Mouse (Mus musculus): Measurements from ENCODE around the gene Susd1. TPM values are rescaled to one million over a fixed set of nuclear protein-coding genes. Genes with fewer than 3 reads are reported as not detected.

Susd1 gene
- polyA plus RNA-seq, 1 experiment from 2014 or later, result 1.2 TPM

DNA sequence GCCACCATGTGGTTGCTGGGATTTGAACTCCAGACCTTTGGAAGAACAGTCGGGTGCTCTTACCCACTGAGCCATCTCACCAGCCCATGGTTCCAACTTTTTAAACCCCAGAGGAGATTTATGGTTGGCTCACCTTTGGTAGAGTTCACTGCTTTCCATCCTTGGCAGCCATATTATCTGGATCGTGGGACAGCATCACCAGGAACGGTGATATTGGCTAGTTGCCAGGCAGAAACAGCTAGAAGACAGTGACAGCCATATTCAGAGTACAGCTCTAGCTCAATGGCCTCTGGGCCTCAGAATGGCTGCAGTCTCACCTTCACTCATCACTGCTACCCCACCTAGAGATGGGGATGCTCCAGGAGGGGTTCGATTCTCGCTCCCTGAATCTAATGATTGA, 159.3 kb downstream of the Susd1 start:
- DNase-seq (ENCODE audit: low spot score), result no peak
- 86% methylated on average over 5 of the region's 5 CpGs for WGBS
- ATAC-seq (ENCODE audit: low FRiP score), result no peak

DNA sequence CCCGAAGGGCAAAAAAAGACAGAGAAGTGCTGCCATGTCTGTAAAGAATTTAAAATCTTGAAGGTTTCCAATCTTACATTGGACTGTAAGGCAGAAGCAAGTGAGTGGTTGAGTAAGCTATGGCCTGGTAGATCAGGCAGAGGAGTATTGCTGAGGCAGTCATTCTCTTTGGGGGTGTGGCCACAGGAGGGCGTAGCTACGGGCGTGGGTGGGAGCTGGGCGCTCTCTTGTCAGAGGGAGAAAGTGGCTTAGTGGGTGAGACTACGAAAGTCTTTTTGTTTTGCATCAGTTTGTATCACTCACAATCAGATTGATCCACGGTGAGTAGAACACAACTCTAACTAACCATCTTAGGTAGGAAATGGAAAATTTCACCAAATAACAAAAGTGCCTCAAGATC, 160.0 kb downstream of the Susd1 start:
- Histone ChIP-seq H3K27ac (no peak overlapping the region), H3K9ac (no peak overlapping the region)
- 88% methylated on average over 7 of the region's 7 CpGs for WGBS

More for the DNA sequence above, 159.3 kb downstream of the Susd1 start:
- Histone ChIP-seq H3K4me3 (replicated peaks; ENCODE audit: low read length) (no peak overlapping the region), H3K9me3 (ENCODE audit: control insufficient read depth, low read length) (no peaks in the 10 kb centered on the region), H3K4me2 (replicated peaks) (no peak overlapping the region), H3K9ac (no peak overlapping the region), H3K27me3 (ENCODE audit: control insufficient read depth, insufficient read depth, low read length) (no peaks in the 10 kb centered on the region), H3K36me3 (replicated peaks; ENCODE audit: control insufficient read depth, insufficient read depth) (no peaks in the 10 kb centered on the region), H3K4me1 (replicated peaks; ENCODE audit: control insufficient read depth, insufficient read depth, low read length) (no peaks in the 10 kb centered on the region), H3K27ac (no peak overlapping the region)

DNA sequence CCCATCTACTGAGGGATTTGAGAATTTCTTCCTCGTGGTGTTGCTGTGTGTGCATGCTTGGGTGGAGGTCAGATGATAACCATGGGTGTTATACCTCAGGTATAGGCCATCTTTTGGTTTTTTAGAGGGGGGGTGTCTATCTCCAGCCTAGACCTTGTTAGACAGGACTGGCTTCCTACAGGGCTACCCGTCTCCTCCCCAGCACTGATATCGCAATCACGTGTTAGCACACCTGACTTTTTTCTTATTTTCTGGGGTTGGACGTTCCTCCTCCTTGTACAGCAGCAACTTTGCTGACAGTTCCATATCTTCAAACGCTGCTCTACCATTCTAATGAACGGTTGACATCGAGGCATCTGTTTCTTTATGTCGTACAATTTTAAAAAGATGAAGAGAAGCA, 160.5 kb downstream of the Susd1 start:
- no peaks in the 10 kb centered on the region for H3K27me3 ChIP-seq (ENCODE audit: control insufficient read depth, insufficient read depth, low read length)
- H3K9me3 ChIP-seq (ENCODE audit: control insufficient read depth, low read length), result no peaks in the 10 kb centered on the region
- DNase-seq (ENCODE audit: low spot score) (no peak), ATAC-seq (ENCODE audit: low FRiP score) (no peak)
- WGBS, result 97% methylated on average over 9 of the region's 9 CpGs
- H3K4me1 ChIP-seq (replicated peaks; ENCODE audit: control insufficient read depth, insufficient read depth, low read length), result no peaks in the 10 kb centered on the region
- H3K9ac ChIP-seq, result no peak overlapping the region
- no peak overlapping the region for H3K4me2 ChIP-seq (replicated peaks)
- H3K4me3 ChIP-seq (replicated peaks; ENCODE audit: low read length), result no peak overlapping the region
- no peaks in the 10 kb centered on the region for H3K36me3 ChIP-seq (replicated peaks; ENCODE audit: control insufficient read depth, insufficient read depth)
- no peak overlapping the region for H3K27ac ChIP-seq

More for the DNA sequence above, 160.0 kb downstream of the Susd1 start:
- ATAC-seq (ENCODE audit: low FRiP score) (no peak), DNase-seq (ENCODE audit: low spot score) (no peak)
- Histone ChIP-seq H3K4me2 (replicated peaks) (no peak overlapping the region), H3K27me3 (ENCODE audit: control insufficient read depth, insufficient read depth, low read length) (no peaks in the 10 kb centered on the region), H3K9me3 (ENCODE audit: control insufficient read depth, low read length) (no peaks in the 10 kb centered on the region), H3K4me3 (replicated peaks; ENCODE audit: low read length) (no peak overlapping the region), H3K4me1 (replicated peaks; ENCODE audit: control insufficient read depth, insufficient read depth, low read length) (no peaks in the 10 kb centered on the region), H3K36me3 (replicated peaks; ENCODE audit: control insufficient read depth, insufficient read depth) (no peaks in the 10 kb centered on the region)

DNA sequence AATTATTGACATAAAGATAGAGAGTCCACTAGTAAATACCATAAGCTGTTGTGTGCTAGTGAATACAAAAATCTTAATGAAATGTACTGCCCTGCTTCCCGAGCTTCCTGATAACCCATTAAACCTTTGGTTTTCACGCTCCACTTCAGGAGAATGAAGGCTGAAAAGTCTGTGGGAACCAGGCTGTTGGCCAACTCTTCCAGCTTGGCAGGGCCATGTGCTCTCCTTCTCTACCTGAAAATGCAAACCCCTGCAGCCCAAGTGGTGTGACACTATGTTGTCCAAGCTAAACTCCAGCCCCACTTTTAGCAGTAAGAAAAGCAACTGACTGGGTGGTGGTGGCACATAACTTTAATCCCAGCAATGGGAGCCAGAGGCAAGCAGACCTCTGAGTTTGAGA, 162.5 kb downstream of the Susd1 start:
- ATAC-seq (ENCODE audit: low FRiP score), result no peak

DNA sequence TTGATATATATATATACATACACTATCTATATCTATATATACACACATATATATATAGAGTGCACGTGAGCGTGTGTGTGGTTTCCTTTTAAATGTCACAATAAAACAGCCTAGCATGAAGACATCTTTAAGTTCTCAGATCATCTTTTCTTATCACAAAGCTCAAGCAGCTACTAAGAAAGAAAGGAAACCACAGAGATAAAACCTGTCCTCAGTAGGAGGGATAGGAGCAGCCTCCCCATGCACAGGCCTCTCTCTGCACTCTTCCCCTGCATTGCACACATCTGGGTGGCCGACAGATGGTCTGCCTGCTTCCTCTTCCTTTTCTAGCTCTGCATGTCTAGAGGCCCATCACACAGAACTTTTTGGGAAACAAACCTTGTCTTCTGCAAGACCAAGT, 162.9 kb downstream of the Susd1 start:
- Histone ChIP-seq H3K9ac (no peak overlapping the region), H3K9me3 (ENCODE audit: control insufficient read depth, low read length) (no peaks in the 10 kb centered on the region), H3K27ac (no peak overlapping the region), H3K4me2 (replicated peaks) (no peak overlapping the region), H3K36me3 (replicated peaks; ENCODE audit: control insufficient read depth, insufficient read depth) (no peaks in the 10 kb centered on the region), H3K27me3 (ENCODE audit: control insufficient read depth, insufficient read depth, low read length) (no peaks in the 10 kb centered on the region), H3K4me3 (replicated peaks; ENCODE audit: low read length) (no peak overlapping the region), H3K4me1 (replicated peaks; ENCODE audit: control insufficient read depth, insufficient read depth, low read length) (no peaks in the 10 kb centered on the region)
- DNase-seq (ENCODE audit: low spot score) (no peak), ATAC-seq (ENCODE audit: low FRiP score) (no peak)
- 90% methylated on average over 3 of the region's 3 CpGs for WGBS

More for the DNA sequence above, 162.5 kb downstream of the Susd1 start:
- Histone ChIP-seq H3K4me1 (replicated peaks; ENCODE audit: control insufficient read depth, insufficient read depth, low read length) (no peaks in the 10 kb centered on the region), H3K27ac (no peak overlapping the region), H3K36me3 (replicated peaks; ENCODE audit: control insufficient read depth, insufficient read depth) (no peaks in the 10 kb centered on the region), H3K4me2 (replicated peaks) (no peak overlapping the region), H3K9me3 (ENCODE audit: control insufficient read depth, low read length) (no peaks in the 10 kb centered on the region), H3K27me3 (ENCODE audit: control insufficient read depth, insufficient read depth, low read length) (no peaks in the 10 kb centered on the region), H3K4me3 (replicated peaks; ENCODE audit: low read length) (no peak overlapping the region), H3K9ac (no peak overlapping the region)
- no peak for DNase-seq (ENCODE audit: low spot score)
- 79% methylated on average over 2 of the region's 2 CpGs for WGBS

DNA sequence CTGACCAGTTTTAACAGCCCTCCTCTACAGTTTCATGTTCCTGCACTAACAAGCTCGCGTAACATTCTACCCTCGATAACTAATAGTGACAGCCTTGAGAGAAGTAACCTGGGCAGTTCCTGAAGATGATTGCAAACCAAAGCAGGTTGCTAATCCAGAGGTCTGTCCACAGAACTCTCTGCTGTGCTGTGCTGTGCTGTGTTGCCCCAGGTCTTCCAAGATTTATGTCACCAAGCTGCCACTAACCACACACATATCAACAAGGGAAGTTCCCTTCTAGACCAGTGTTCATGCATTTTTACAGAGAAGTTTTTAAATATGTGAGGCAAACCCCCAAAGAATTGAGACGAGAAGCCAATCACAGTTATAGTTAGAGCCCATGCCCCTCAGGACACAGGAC, 164.3 kb downstream of the Susd1 start:
- H3K4me3 ChIP-seq (replicated peaks; ENCODE audit: low read length), result no peak overlapping the region
- H3K27me3 ChIP-seq (ENCODE audit: control insufficient read depth, insufficient read depth, low read length), result no peaks in the 10 kb centered on the region
- H3K27ac ChIP-seq, result no peak overlapping the region
- H3K36me3 ChIP-seq (replicated peaks; ENCODE audit: control insufficient read depth, insufficient read depth), result no peaks in the 10 kb centered on the region
- H3K9me3 ChIP-seq (ENCODE audit: control insufficient read depth, low read length), result no peaks in the 10 kb centered on the region
- H3K4me1 ChIP-seq (replicated peaks; ENCODE audit: control insufficient read depth, insufficient read depth, low read length), result no peaks in the 10 kb centered on the region
- ATAC-seq (ENCODE audit: low FRiP score) (no peak), DNase-seq (ENCODE audit: low spot score) (no peak)
- no peak overlapping the region for H3K4me2 ChIP-seq (replicated peaks)
- 89% methylated on average over 4 of the region's 4 CpGs for WGBS
- no peak overlapping the region for H3K9ac ChIP-seq

DNA sequence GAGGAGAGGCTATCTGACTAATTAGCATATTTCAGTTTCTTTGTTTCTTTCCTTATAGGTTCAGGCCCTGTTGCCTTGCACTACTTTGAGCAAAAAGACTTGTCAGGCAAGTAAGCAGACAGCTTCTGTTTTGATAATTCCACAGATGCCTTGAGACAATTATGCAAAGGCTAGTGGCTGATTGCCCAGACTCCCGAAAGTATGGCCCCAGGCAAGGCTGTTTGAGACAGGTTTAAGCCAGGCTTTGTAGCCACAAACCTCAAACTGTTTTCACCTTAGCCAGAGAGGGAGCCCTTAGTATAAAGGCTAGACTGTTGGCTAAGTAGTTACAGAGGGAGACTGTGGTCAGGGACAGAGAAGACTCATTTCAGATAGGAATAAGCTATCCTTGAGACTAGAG, 165.1 kb downstream of the Susd1 start:
- H3K27me3 ChIP-seq (ENCODE audit: control insufficient read depth, insufficient read depth, low read length), result no peaks in the 10 kb centered on the region
- no peaks in the 10 kb centered on the region for H3K4me1 ChIP-seq (replicated peaks; ENCODE audit: control insufficient read depth, insufficient read depth, low read length)
- no peaks in the 10 kb centered on the region for H3K9me3 ChIP-seq (ENCODE audit: control insufficient read depth, low read length)
- H3K36me3 ChIP-seq (replicated peaks; ENCODE audit: control insufficient read depth, insufficient read depth), result no peaks in the 10 kb centered on the region
- DNase-seq (ENCODE audit: low spot score) (no peak), ATAC-seq (ENCODE audit: low FRiP score) (no peak)
- WGBS, result 43% methylated on average over 1 of the region's 1 CpGs
- no peak overlapping the region for H3K4me3 ChIP-seq (replicated peaks; ENCODE audit: low read length)
- H3K27ac ChIP-seq, result no peak overlapping the region
- no peak overlapping the region for H3K9ac ChIP-seq
- H3K4me2 ChIP-seq (replicated peaks), result no peak overlapping the region

DNA sequence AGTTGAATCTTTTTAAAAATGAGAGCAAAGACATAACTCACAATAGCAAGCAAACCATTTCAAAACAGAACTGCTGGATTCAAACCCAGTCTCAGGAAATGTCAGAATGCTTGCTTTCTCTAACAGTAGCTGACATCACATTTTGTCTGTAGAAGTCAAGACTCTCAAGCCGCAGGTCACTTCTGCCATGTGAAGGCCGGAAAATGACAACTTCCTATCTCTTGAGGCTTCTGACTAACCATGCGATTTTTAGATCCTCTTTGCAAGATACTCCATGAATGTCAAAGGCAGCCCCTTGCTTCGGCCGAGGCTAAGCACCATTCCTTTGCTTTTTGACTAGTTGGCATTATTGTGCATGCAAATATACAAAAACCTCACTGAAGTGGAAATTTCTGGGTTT, 172.8 kb downstream of the Susd1 start:
- 89% methylated on average over 5 of the region's 5 CpGs for WGBS
- Histone ChIP-seq H3K27me3 (ENCODE audit: control insufficient read depth, insufficient read depth, low read length) (no peaks in the 10 kb centered on the region), H3K36me3 (replicated peaks; ENCODE audit: control insufficient read depth, insufficient read depth) (no peaks in the 10 kb centered on the region), H3K9me3 (ENCODE audit: control insufficient read depth, low read length) (no peaks in the 10 kb centered on the region), H3K27ac (no peak overlapping the region), H3K4me2 (replicated peaks) (no peak overlapping the region), H3K4me3 (replicated peaks; ENCODE audit: low read length) (no peak overlapping the region), H3K4me1 (replicated peaks; ENCODE audit: control insufficient read depth, insufficient read depth, low read length) (no peaks in the 10 kb centered on the region), H3K9ac (no peak overlapping the region)
- DNase-seq (ENCODE audit: low spot score), result no peak
- ATAC-seq (ENCODE audit: low FRiP score), result no peak

DNA sequence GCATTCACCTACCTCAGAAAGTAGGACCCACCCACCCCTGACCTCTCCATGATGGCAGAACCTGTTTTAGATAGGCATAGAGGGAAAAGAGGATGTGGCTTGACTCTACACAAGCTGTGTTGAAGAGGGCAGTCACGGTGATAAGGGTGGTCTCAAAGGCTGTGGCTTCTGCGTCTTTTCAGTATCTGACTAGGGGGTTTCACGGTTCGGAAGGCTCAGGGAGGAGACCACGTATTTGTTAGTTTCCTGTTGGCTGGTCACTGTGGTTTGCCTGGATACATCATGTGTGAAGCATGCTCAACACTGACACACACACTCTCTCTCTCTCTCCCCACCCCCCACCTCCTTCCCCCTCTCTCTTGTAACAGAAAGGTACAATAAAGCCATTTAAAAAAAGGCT, 173.3 kb downstream of the Susd1 start:
- H3K27me3 ChIP-seq (ENCODE audit: control insufficient read depth, insufficient read depth, low read length), result no peaks in the 10 kb centered on the region
- H3K27ac ChIP-seq, result no peak overlapping the region
- WGBS, result 84% methylated on average over 5 of the region's 5 CpGs
- DNase-seq (ENCODE audit: low spot score) (no peak), ATAC-seq (ENCODE audit: low FRiP score) (no peak)
- no peaks in the 10 kb centered on the region for H3K36me3 ChIP-seq (replicated peaks; ENCODE audit: control insufficient read depth, insufficient read depth)
- no peak overlapping the region for H3K4me2 ChIP-seq (replicated peaks)
- H3K9me3 ChIP-seq (ENCODE audit: control insufficient read depth, low read length), result no peaks in the 10 kb centered on the region
- no peak overlapping the region for H3K9ac ChIP-seq
- H3K4me1 ChIP-seq (replicated peaks; ENCODE audit: control insufficient read depth, insufficient read depth, low read length), result no peaks in the 10 kb centered on the region
- H3K4me3 ChIP-seq (replicated peaks; ENCODE audit: low read length), result no peak overlapping the region

All from hindbrain, embryonic 14.5 days (tissue).